Mouse (Mus musculus) lung, postnatal 0 days (tissue): ENCODE results near the gene Rtn1.

ENCODE experiments used
- CTCF ChIP-seq: IDR thresholded peaks from 2 replicates; pipeline ENCODE4 v1.5.1; 2016; ENCODE audit warnings: antibody characterized with exemption, mild to moderate bottlenecking
- EP300 ChIP-seq: IDR thresholded peaks from 2 replicates; pipeline ENCODE4 v1.6.1; 2016; ENCODE audit warnings: antibody characterized with exemption, mild to moderate bottlenecking, control low read depth

- TF ChIP-seq CTCF (no peak), EP300 (no peak)
Measured at GRCm38 (mm10) chr12:72251890-72252445, 156.9 kb downstream of the Rtn1 start.
